Mouse (Mus musculus) midbrain, embryonic 15.5 days (tissue): ENCODE measurements around the gene Runx1. TPM values are rescaled to one million over a fixed set of nuclear protein-coding genes. Genes with fewer than 3 reads are reported as not detected.
A peak's percentile ranks its signal among the peaks of the same experiment; 100 is the strongest.

Source experiments
- ATAC-seq: fragments of 200-750 bp; cut with Nextera tagmentation; replicated peaks from 2 replicates; pipeline ENCODE4 v1.8.0; 2017; ENCODE audit warnings: moderate TSS enrichment
- H3K27ac ChIP-seq: fragments of 300-500 bp; sonication (generic); 2 replicates; pipeline ENCODE4 v1.5.1; 2015; ENCODE audit warnings: mild to moderate bottlenecking, inconsistent platforms
- H3K27me3 ChIP-seq: fragments of 300-500 bp; sonication (generic); replicated peaks from 2 replicates; pipeline ENCODE4 v1.6.1; 2015; ENCODE audit warnings: inconsistent platforms
- H3K36me3 ChIP-seq: fragments of 300-500 bp; sonication (generic); replicated peaks from 2 replicates; pipeline ENCODE4 v1.6.1; 2015; ENCODE audit warnings: inconsistent platforms
- H3K4me1 ChIP-seq: fragments of 300-500 bp; sonication (generic); 2 replicates; pipeline ENCODE4 v1.6.1; 2015; ENCODE audit warnings: inconsistent platforms
- H3K4me2 ChIP-seq: fragments of 300-500 bp; sonication (generic); 2 replicates; pipeline ENCODE4 v1.6.1; 2015; ENCODE audit warnings: inconsistent platforms, mild to moderate bottlenecking, moderate library complexity
- H3K4me3 ChIP-seq: fragments of 300-500 bp; sonication (generic); 2 replicates; pipeline ENCODE4 v1.5.1; 2015; ENCODE audit warnings: mild to moderate bottlenecking, inconsistent platforms
- H3K9ac ChIP-seq: fragments of 300-500 bp; sonication (generic); 2 replicates; pipeline ENCODE4 v1.6.1; 2015; ENCODE audit warnings: mild to moderate bottlenecking, inconsistent platforms
- H3K9me3 ChIP-seq: fragments of 300-500 bp; sonication (generic); 2 replicates; pipeline ENCODE4 v1.6.1; 2016; ENCODE audit warnings: inconsistent platforms
- WGBS: fragments of 180-500 bp; shearing (Covaris S2); methylation state at CpG from one replicate; pipeline ENCODE4 v1.1.7; 2015; ENCODE audit warnings: mixed read lengths; 5-methylcytosine and 5-hydroxymethylcytosine counted together
- polyA plus RNA-seq: library from polyadenylated mRNA; unstranded; fragments of >200 nt; fragmentation: Nextera tagmentation; extraction: Ambion mirVana; gene quantifications from 2 replicates; pipeline ENCODE4 v1.2.1, GENCODE M21; 2015

Gene Runx1
- polyA plus RNA-seq, 1 experiment from 2014 or later = 0.67 TPM

- Histone ChIP-seq H3K4me2 (peak overlapping the region; percentile 82), H3K9ac (peak overlapping the region; percentile 32; the same call in 1 of the 2 replicates), H3K9me3 (no peaks in the 10 kb centered on the region), H3K4me1 (peaks cover 41% of the 10 kb centered on the region), H3K4me3 (peak overlapping the region; percentile 47), H3K36me3 (no peaks in the 10 kb centered on the region), H3K27me3 (peaks cover 70% of the 10 kb centered on the region), H3K27ac (no peak overlapping the region)
- ATAC-seq = peak; percentile 83
- WGBS = under 1% methylated on average over 26 of the region's 26 CpGs
Measured at GRCm38 (mm10) chr16:92698612-92698998, 127.3 kb downstream of the Runx1 start.

GRCm38 (mm10) chr16:92697737-92698611 lies 128.0 kb downstream of the Runx1 start:
- Histone ChIP-seq H3K27me3 (peaks cover 72% of the 10 kb centered on the region), H3K4me3 (peak overlapping the region; percentile 47), H3K4me2 (peak overlapping the region; percentile 82), H3K36me3 (no peaks in the 10 kb centered on the region), H3K9me3 (no peaks in the 10 kb centered on the region), H3K9ac (peak overlapping the region; percentile 32; the same call in 1 of the 2 replicates), H3K4me1 (peaks cover 41% of the 10 kb centered on the region), H3K27ac (no peak overlapping the region)
- ATAC-seq = peak; percentile 48
- under 1% methylated on average over 48 of the region's 48 CpGs for WGBS

GRCm38 (mm10) chr16:92697227-92697736 lies 128.7 kb downstream of the Runx1 start:
- Histone ChIP-seq H3K4me2 (peak overlapping the region; percentile 82), H3K36me3 (no peaks in the 10 kb centered on the region), H3K9me3 (no peaks in the 10 kb centered on the region), H3K27ac (no peak overlapping the region), H3K4me3 (peak overlapping the region; percentile 47), H3K27me3 (peaks cover 78% of the 10 kb centered on the region), H3K4me1 (peaks cover 41% of the 10 kb centered on the region), H3K9ac (peak overlapping the region; percentile 23; the same call in 1 of the 2 replicates)
- under 1% methylated on average over 53 of the region's 53 CpGs for WGBS
- ATAC-seq = peak; percentile 84

GRCm38 (mm10) chr16:92696411-92697015 lies 129.4 kb downstream of the Runx1 start:
- no peaks in the 10 kb centered on the region for H3K9me3 ChIP-seq
- no peak overlapping the region for H3K9ac ChIP-seq
- no peak overlapping the region; the same call in 1 of the 2 replicates for H3K4me3 ChIP-seq
- H3K27me3 ChIP-seq = peaks cover 77% of the 10 kb centered on the region
- ATAC-seq = no peak
- peaks cover 41% of the 10 kb centered on the region for H3K4me1 ChIP-seq
- no peaks in the 10 kb centered on the region for H3K36me3 ChIP-seq
- WGBS = under 1% methylated on average over 24 of the region's 24 CpGs
- H3K27ac ChIP-seq = no peak overlapping the region
- peak overlapping the region; percentile 82 for H3K4me2 ChIP-seq

- no peak overlapping the region for H3K4me3 ChIP-seq
- H3K27me3 ChIP-seq = peaks cover 78% of the 10 kb centered on the region
- H3K9ac ChIP-seq = no peak overlapping the region
- H3K4me2 ChIP-seq = no peak overlapping the region
- H3K9me3 ChIP-seq = no peaks in the 10 kb centered on the region
- 9% methylated on average over 12 of the region's 12 CpGs for WGBS
- H3K27ac ChIP-seq = no peak overlapping the region
- peaks cover 41% of the 10 kb centered on the region for H3K4me1 ChIP-seq
- H3K36me3 ChIP-seq = no peaks in the 10 kb centered on the region
- no peak for ATAC-seq
Measured at GRCm38 (mm10) chr16:92695981-92696380, 130.0 kb downstream of the Runx1 start.

GRCm38 (mm10) chr16:92695200-92695921 lies 130.6 kb downstream of the Runx1 start:
- WGBS = under 1% methylated on average over 43 of the region's 43 CpGs
- ATAC-seq = no peak
- H3K27me3 ChIP-seq = peaks cover 76% of the 10 kb centered on the region

DNA sequence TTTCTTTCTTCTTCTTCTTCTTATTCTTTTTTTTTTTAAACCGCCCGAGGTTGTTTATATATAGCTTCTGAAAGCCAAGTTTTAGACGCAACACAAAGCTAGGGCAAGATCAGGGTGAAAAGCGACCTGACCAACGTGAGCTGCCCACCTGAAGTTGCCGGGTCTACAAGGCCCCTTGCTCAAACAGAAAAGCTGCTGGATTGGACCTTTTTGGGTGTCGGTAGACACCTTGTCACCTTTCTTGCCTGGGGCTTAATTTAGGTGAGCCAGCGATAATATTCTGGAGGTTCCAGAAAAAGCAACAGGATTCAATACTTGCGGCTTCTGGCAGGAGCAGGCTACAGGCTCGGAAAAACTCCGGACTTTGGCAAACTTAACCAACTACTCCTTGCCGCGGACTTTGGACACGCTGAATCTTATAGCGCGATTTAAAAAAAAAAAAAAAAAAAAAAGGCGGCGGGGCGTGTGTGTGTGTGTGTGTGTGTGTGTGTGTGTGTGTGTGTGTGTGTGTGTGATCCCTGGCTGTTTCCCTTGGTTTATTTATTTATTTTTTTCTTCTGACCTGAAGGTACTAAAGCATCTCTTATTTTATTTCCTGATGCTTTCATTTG lies 131.3 kb downstream of the Runx1 start:
- Histone ChIP-seq H3K36me3 (no peaks in the 10 kb centered on the region), H3K27ac (no peak overlapping the region), H3K27me3 (peaks cover 77% of the 10 kb centered on the region), H3K4me1 (peaks cover 37% of the 10 kb centered on the region), H3K9ac (no peak overlapping the region), H3K4me3 (no peak overlapping the region), H3K4me2 (no peak overlapping the region), H3K9me3 (no peaks in the 10 kb centered on the region)
- ATAC-seq = no peak
- WGBS = 3% methylated on average over 16 of the region's 19 CpGs

More at GRCm38 (mm10) chr16:92695200-92695921, 130.6 kb downstream of the Runx1 start:
- Histone ChIP-seq H3K4me1 (peaks cover 41% of the 10 kb centered on the region), H3K27ac (no peak overlapping the region), H3K4me2 (peak overlapping the region; percentile 39), H3K9ac (no peak overlapping the region; the same call in 1 of the 2 replicates), H3K9me3 (no peaks in the 10 kb centered on the region), H3K36me3 (no peaks in the 10 kb centered on the region), H3K4me3 (peak overlapping the region; percentile 18)

DNA sequence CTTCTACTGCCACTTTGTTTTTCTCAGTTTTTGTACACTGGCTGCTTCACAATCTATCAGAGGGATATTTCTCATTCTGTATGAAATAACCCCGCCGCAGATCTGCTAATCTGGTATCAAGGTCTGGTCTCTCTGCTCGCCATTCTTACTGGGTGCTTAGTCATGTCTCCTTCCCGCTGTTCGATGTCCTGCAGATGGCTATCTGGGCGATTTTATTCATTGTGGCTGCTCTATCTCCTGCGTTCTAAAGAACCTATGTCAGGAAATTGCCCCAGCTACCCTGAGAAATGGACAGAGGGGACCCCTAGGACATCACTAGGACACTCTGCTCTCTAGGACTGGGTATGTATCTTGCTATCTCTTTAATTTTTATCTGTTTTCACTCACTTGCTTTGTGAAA lies 135.2 kb downstream of the Runx1 start:
- ATAC-seq = no peak
- H3K36me3 ChIP-seq = no peaks in the 10 kb centered on the region
- H3K9ac ChIP-seq = no peak overlapping the region
- peaks cover 8% of the 10 kb centered on the region for H3K4me1 ChIP-seq
- WGBS = 75% methylated on average over 7 of the region's 7 CpGs
- H3K27ac ChIP-seq = no peak overlapping the region
- H3K9me3 ChIP-seq = no peaks in the 10 kb centered on the region
- H3K27me3 ChIP-seq = peaks cover 45% of the 10 kb centered on the region
- no peak overlapping the region for H3K4me2 ChIP-seq
- H3K4me3 ChIP-seq = no peak overlapping the region

DNA sequence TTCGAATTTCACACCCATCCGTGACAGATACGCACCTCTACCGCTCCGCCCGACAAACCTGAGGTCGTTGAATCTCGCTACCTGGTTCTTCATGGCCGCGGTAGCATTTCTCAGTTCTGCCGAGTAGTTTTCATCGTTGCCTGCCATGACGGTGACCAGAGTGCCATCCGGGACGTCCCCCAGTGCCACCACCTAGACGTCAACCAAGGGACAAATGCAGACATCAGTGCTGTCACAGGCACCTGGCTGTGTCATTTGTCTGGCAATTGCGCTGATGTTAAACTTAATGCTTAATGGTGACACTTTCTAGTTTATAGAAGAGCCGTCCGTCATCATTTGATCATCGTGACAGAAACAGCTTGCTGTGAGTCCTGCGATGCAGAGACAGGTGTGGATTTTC lies 137.0 kb downstream of the Runx1 start:
- 95% methylated on average over 21 of the region's 21 CpGs for WGBS
- ATAC-seq = no peak

DNA sequence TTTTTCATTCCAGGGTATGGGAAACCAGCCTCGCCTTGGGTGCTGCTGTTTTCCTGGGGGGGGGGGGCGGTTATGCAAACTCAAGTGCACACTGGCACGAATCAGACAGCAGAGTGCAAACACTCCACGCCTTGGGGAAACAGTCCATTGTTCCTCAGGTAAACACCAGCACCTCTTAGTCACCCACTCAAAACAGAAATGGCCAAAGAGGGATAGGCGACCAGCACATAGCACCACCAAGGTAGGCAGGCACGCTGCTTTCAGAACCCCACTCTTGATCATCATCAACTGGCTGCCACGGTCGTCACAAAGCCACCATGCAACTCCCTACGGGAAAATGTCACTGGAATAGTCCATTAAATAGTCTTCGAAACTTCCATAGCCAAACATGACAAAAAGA lies 139.0 kb downstream of the Runx1 start:
- Histone ChIP-seq H3K4me1 (no peaks in the 10 kb centered on the region), H3K4me2 (no peak overlapping the region)

More for the DNA sequence above, 137.0 kb downstream of the Runx1 start:
- H3K4me2 ChIP-seq = no peak overlapping the region
- no peaks in the 10 kb centered on the region for H3K4me1 ChIP-seq
- H3K4me3 ChIP-seq = no peak overlapping the region
- H3K27ac ChIP-seq = no peak overlapping the region
- H3K36me3 ChIP-seq = no peaks in the 10 kb centered on the region
- no peak overlapping the region for H3K9ac ChIP-seq
- H3K9me3 ChIP-seq = no peaks in the 10 kb centered on the region
- peaks cover 34% of the 10 kb centered on the region for H3K27me3 ChIP-seq

GRCm38 (mm10) chr16:92685766-92686315 lies 140.1 kb downstream of the Runx1 start:
- no peak overlapping the region for H3K27ac ChIP-seq
- H3K4me2 ChIP-seq = no peak overlapping the region
- peaks cover 10% of the 10 kb centered on the region; the same call in 1 of the 2 replicates for H3K27me3 ChIP-seq
- WGBS = 33% methylated on average over 6 of the region's 6 CpGs
- no peak overlapping the region for H3K4me3 ChIP-seq
- H3K9ac ChIP-seq = no peak overlapping the region
- no peaks in the 10 kb centered on the region for H3K4me1 ChIP-seq
- no peaks in the 10 kb centered on the region for H3K9me3 ChIP-seq
- H3K36me3 ChIP-seq = no peaks in the 10 kb centered on the region
- ATAC-seq = no peak

More for the DNA sequence above, 139.0 kb downstream of the Runx1 start:
- Histone ChIP-seq H3K4me3 (no peak overlapping the region), H3K36me3 (no peaks in the 10 kb centered on the region), H3K9me3 (no peaks in the 10 kb centered on the region), H3K27ac (no peak overlapping the region), H3K9ac (no peak overlapping the region), H3K27me3 (peaks cover 18% of the 10 kb centered on the region)
- no peak for ATAC-seq
- WGBS = 92% methylated on average over 10 of the region's 10 CpGs
